Mouse (Mus musculus) ES-E14 (cell line): ENCODE data around the gene Zfp385c. TPM values are rescaled to one million over a fixed set of nuclear protein-coding genes. Genes with fewer than 3 reads are reported as not detected.

ENCODE experiments used
- DNase-seq: peaks from one replicate; pipeline ENCODE4 v3.0.0-alpha.2; 2013; ENCODE audit warnings: low read depth, low spot score
- H3K27ac ChIP-seq: 2 replicates; pipeline ENCODE4 v1.5.1; 2012; ENCODE audit warnings: low read depth, mild to moderate bottlenecking, low read length, moderate library complexity, mixed read lengths; ENCODE audit not compliant: poor library complexity, insufficient read depth, severe bottlenecking
- H3K36me3 ChIP-seq: 2 replicates; pipeline ENCODE4 v1.6.1; 2012; ENCODE audit warnings: mild to moderate bottlenecking, low read length, moderate library complexity, mixed read lengths; ENCODE audit not compliant: control insufficient read depth, poor library complexity, insufficient read depth, severe bottlenecking
- H3K4me1 ChIP-seq, 2 experiments: fragments of 150-350 bp in 1 of 2; sonication (generic) in 1 of 2; 2 replicates each; pipeline ENCODE4 v1.6.1; 2012; ENCODE audit warnings: low read length in 2 of 2, mild to moderate bottlenecking in 1 of 2, mixed read lengths in 1 of 2; ENCODE audit not compliant: control insufficient read depth in 2 of 2, insufficient read depth in 2 of 2, poor library complexity in 1 of 2
- H3K4me3 ChIP-seq, 2 experiments: fragments of 150-350 bp in 1 of 2; sonication (generic) in 1 of 2; 2 replicates each; pipeline ENCODE4 v1.5.1; 2012; ENCODE audit warnings: low read length in 2 of 2, low read depth in 1 of 2, mild to moderate bottlenecking in 1 of 2, mixed read lengths in 1 of 2; ENCODE audit not compliant: insufficient read depth in 1 of 2, poor library complexity in 1 of 2, severe bottlenecking in 1 of 2
- H3K9ac ChIP-seq: 2 replicates; pipeline ENCODE4 v1.6.1; 2012; ENCODE audit warnings: low read depth, mild to moderate bottlenecking, low read length, mixed read lengths; ENCODE audit not compliant: poor library complexity, insufficient read depth, severe bottlenecking
- H3K9me3 ChIP-seq: fragments of 150-350 bp; sonication (generic); 2 replicates; pipeline ENCODE4 v1.6.1; 2012; ENCODE audit warnings: low read depth, mild to moderate bottlenecking, low read length; ENCODE audit not compliant: control insufficient read depth, insufficient read depth
- CHD2 ChIP-seq: IDR thresholded peaks from 2 replicates; pipeline ENCODE4 v1.6.1; 2014; ENCODE audit warnings: mild to moderate bottlenecking, low read depth, low read length, inconsistent platforms
- HCFC1 ChIP-seq: IDR thresholded peaks from 2 replicates; pipeline ENCODE4 v1.6.1; 2012; ENCODE audit warnings: low read length, inconsistent platforms, borderline replicate concordance; ENCODE audit not compliant: insufficient read depth
- MAFK ChIP-seq: IDR thresholded peaks from 2 replicates; pipeline ENCODE4 v1.6.1; 2014; ENCODE audit warnings: mild to moderate bottlenecking, low read depth, low read length, inconsistent platforms; ENCODE audit not compliant: insufficient read depth
- ZC3H11A ChIP-seq: IDR thresholded peaks from 2 replicates; pipeline ENCODE4 v1.6.1; 2012; ENCODE audit warnings: low read depth, mild to moderate bottlenecking, inconsistent platforms, low read length, borderline replicate concordance
- ZNF384 ChIP-seq: IDR thresholded peaks from 2 replicates; pipeline ENCODE4 v1.6.1; 2012; ENCODE audit warnings: low read depth, low read length, inconsistent platforms
- in situ Hi-C, 2 experiments: fragments of 600-800 bp; cut with MboI; formaldehyde crosslinking; loops; one replicate each; pipeline ENCODE4 v1.15.1; 2025; ENCODE audit warnings: low sequenced_read_pairs in 2 of 2, inconsistent platforms in 1 of 2; ENCODE audit not compliant: unreplicated experiment in 2 of 2
- total RNA-seq: library from RNA; depleted of rRNA; stranded (reverse); fragments of 300-350 nt; gene quantifications from 2 replicates; pipeline ENCODE4 v1.2.3, GENCODE M21; 2012

Zfp385c gene
- total RNA-seq, 1 experiment, result 0.09 TPM

- H3K36me3 ChIP-seq, result peaks cover 6% of the 10 kb centered on the region; the same call in 1 of the 2 replicates
- in situ Hi-C loops, result no loop called here
- H3K4me1 ChIP-seq, result peaks cover 3 to 8% of the 10 kb centered on the region in 2 experiments; a peak in 3 of 4 replicates
- H3K27ac ChIP-seq, result peak within 1 kb of the TSS; percentile 97
- TF ChIP-seq MAFK (no peak), ZC3H11A (no peak), HCFC1 (no peak), CHD2 (no peak), ZNF384 (no peak)
- H3K9me3 ChIP-seq, result no peaks in the 10 kb centered on the region
- no peak for DNase-seq
- peak within 1 kb of the TSS; percentile 86 to 96 for H3K4me3 ChIP-seq
- H3K9ac ChIP-seq, result peak within 1 kb of the TSS; percentile 98
These were observed 72.3 kb downstream of the Zfp385c start, which contains the start of gene Dnajc7 for GRCm38 (mm10) chr11:100619982-100620381. TSS of gene Dnajc7 (minus strand) at chr11:100620168.

- DNase-seq, result peak; percentile 98
- in situ Hi-C loops, result no loop called here
- Histone ChIP-seq H3K9ac (peak overlapping the region; percentile 98), H3K9me3 (no peaks in the 10 kb centered on the region), H3K36me3 (peaks cover 1% of the 10 kb centered on the region; the same call in 1 of the 2 replicates), H3K27ac (peak overlapping the region; percentile 97), H3K4me1 (peaks cover 3 to 8% of the 10 kb centered on the region in 2 experiments; a peak in 3 of 4 replicates), H3K4me3 (peak overlapping the region; percentile 86 to 96)
- no peak for TF ChIP-seq MAFK
- peak; percentile 71 for TF ChIP-seq HCFC1
- no peak for TF ChIP-seq ZNF384
- TF ChIP-seq CHD2, result no peak
- TF ChIP-seq ZC3H11A, result no peak
These were observed 72.7 kb downstream of the Zfp385c start for GRCm38 (mm10) chr11:100619485-100619975.

GRCm38 (mm10) chr11:100618761-100619484, 73.3 kb downstream of the Zfp385c start, which contains the start of gene Nkiras2:
TSS of gene Nkiras2 (plus strand) at chr11:100619244.
- H3K36me3 ChIP-seq, result no peaks in the 10 kb centered on the region
- peak within 1 kb of the TSS; percentile 86 to 96 for H3K4me3 ChIP-seq
- H3K4me1 ChIP-seq, result peaks cover 3 to 5% of the 10 kb centered on the region in 2 experiments; a peak in 3 of 4 replicates
- DNase-seq, result peak; percentile 56
- in situ Hi-C loops, result no loop called here
- no peaks in the 10 kb centered on the region for H3K9me3 ChIP-seq
- TF ChIP-seq ZNF384, result no peak
- no peak for TF ChIP-seq CHD2
- TF ChIP-seq ZC3H11A, result no peak
- TF ChIP-seq MAFK, result no peak
- no peak for TF ChIP-seq HCFC1
- H3K9ac ChIP-seq, result peak within 1 kb of the TSS; percentile 98
- peak within 1 kb of the TSS; percentile 97 for H3K27ac ChIP-seq

GRCm38 (mm10) chr11:100617480-100617879, 74.8 kb downstream of the Zfp385c start:
- Histone ChIP-seq H3K9me3 (no peaks in the 10 kb centered on the region), H3K36me3 (no peaks in the 10 kb centered on the region; the same call in 1 of the 2 replicates), H3K4me1 (peaks cover 5 to 7% of the 10 kb centered on the region in 2 experiments; a peak in 3 of 4 replicates), H3K27ac (peak overlapping the region; percentile 66), H3K4me3 (peak overlapping the region; percentile 86 to 96), H3K9ac (peak overlapping the region; percentile 41; the same call in 1 of the 2 replicates)
- TF ChIP-seq MAFK (no peak), ZC3H11A (no peak), ZNF384 (no peak), HCFC1 (no peak), CHD2 (no peak)
- no peak for DNase-seq
- in situ Hi-C loops, result no loop called here
